Mouse (Mus musculus): Measurements from ENCODE around the gene Ppt2. TPM values are rescaled to one million over a fixed set of nuclear protein-coding genes. Genes with fewer than 3 reads are reported as not detected.

Gene Ppt2
- total RNA-seq, 2 experiments from 2014 or later: 26.8 to 41.4 TPM

DNA sequence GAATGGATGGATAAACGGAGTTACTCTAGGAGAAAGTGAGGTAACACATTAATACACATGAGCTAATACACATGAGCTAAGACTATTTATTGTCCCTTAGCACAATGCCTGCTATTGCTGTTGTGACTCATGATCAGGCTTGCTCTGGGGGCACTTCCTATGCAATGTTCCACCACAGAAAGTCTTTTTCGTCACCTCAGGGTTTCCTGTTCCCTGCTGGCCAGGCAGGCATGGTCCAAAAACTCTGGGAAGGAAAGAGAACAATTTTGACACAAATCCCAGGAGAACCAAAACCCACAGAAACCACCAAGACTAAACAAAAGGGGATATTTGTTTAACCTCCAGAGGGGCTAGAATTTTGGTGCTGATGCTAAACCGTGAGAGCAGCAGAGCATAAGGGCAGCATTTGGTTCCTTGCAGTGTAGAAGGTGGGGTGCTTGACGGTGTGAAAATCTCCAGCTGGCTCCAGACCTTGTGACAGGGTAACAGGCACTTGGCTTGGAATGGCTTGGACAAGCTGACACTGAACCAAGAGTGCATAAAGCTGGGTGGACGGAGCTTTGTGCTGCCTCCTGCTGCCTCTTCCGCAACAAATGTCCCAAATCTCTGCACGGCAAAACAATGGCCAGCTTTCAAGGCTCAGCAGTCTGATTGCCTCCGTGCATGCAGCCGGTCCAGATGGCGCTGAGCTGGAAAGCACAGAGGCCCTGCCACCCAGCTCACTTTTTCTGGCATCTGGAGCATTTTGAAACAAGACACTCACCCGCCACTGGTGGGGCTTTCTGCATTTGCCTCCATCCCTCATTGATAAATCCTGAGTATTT, 12.7 kb upstream of the Ppt2 start:
- ATAC-seq (ENCODE audit: poor library complexity, severe bottlenecking): no peak

DNA sequence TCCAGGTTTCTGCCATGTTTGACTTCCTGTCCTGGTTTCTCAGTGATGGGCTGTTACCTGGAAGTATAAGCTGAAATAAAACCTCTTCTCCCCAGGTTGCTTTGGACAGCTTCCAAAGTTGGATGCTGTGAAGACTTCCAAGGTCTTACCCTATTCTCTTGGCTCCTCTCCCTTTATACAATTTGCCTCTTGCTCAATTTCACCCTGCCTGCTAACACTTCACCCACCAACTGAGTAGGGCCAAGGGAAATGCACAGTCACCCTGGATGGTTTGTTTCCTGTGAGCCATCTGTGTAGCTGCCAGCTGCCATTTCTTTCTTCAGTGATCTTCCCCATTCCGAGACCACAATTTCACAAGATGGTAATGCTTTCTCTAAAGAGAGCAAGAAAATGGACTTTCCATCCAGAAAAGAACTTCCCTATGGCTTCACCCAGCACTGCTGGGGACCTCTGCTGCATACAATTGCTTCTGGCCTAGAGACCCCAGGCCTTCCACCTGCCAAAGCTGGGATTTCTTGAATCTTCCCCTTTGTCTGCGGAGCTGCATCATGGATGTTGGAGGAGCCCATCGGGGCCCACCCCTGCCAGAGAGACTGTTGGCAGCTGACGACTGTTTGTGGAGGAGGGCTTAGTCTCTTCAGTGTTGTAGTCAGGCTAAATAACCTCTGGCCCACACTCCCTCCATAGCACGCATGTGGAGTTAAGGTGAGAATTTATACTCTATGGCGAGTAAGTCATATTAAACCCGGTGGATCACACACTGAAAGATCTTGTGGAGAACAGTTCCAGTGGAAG, 11.3 kb upstream of the Ppt2 start:
- peak; percentile 93 for ATAC-seq (ENCODE audit: poor library complexity, severe bottlenecking)

DNA sequence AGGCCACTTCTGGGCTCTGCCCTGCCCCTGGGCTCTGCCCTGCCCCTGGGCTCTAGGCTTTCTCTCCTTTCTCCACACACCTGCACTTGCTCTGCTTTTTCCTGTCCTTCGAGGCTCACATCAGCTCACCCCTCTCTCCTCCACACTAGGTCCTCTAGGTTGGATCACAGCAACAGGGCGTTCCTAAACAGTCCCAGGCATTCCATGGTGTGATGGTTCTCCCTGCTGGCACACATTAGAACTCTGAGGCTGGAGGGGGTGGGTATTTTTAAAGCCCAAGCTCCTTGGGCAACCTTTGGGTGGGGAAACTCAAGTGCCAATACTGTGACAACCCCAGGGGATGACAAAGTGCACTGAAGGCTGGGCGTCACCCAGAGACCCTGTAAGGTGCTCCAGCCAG, 9.1 kb upstream of the Ppt2 start:
- ATAC-seq (ENCODE audit: poor library complexity, severe bottlenecking): no peak

DNA sequence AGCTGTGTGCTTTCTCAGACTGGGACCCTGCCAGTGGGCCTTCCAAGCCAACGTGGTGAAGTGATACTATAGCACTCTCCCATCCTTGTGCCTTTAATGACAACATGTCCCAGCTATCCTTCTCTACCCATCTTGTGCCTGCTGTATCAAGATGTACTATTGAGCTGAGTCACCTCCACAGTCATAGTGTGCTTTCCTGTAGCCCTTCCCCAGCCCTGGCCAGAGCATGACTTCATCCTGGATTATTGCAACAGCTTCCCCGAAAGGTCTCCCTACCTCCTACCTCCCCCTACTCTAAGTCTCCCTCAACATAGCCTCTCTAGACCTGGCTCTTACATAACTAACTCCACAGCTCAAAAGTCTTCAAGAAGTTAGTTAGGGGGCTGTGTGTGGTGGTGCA, 7.4 kb upstream of the Ppt2 start:
- no peak for ATAC-seq (ENCODE audit: poor library complexity, severe bottlenecking)

DNA sequence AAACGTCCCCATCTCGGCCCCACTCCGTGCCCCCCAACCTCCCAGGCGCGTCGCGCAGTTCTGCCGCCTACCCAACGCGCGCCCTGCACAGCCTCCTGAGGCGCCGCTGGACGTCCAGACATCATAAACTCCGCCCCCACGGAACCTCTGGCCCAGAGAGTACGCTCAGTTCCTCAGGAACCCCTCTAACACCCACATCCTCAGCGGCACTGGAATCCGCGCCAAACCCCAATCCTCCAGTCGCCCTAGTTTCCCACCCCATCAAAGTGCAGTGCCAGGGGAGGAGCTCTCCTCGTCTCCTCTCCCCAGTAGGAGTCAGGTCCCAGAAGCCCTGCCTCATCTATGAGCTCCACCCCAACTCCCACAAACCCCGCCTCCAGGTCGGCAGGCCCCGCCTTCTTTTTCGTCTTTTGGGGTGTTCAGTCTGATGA, 4.0 kb upstream of the Ppt2 start:
- ATAC-seq (ENCODE audit: poor library complexity, severe bottlenecking): peak; percentile 81

GRCm38 (mm10) chr17:34631647-34632046, 3.3 kb upstream of the Ppt2 start:
- ATAC-seq (ENCODE audit: poor library complexity, severe bottlenecking): no peak

DNA sequence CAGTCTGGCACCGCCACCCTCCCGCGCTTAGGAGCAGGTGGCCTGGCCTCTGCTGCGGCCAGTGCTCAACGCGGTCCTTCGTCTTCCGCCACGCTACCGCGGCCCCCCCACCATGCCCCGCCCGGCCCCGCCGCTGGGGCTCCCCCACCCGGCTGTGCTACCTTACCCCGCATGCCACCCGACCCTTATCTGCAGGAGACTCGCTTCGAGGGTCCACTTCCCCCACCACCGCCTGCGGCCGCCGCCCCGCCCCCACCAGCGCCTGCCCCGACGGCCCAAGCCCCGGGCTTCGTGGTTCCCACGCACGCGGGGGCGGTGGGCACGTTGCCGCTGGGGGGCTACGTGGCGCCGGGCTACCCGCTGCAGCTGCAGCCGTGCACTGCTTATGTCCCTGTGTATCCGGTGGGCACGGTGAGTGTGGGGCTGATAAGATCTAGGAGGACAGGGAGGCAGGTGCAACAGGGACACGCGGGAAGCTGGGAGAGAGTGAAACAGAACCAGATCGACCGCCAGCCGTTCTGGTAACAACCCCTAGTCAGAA, 2.5 kb upstream of the Ppt2 start:
- no peak for ATAC-seq (ENCODE audit: poor library complexity, severe bottlenecking)

- ATAC-seq (ENCODE audit: poor library complexity, severe bottlenecking): no peak
Observed at GRCm38 (mm10) chr17:34629796-34630603, 1.7 kb upstream of the Ppt2 start.

DNA sequence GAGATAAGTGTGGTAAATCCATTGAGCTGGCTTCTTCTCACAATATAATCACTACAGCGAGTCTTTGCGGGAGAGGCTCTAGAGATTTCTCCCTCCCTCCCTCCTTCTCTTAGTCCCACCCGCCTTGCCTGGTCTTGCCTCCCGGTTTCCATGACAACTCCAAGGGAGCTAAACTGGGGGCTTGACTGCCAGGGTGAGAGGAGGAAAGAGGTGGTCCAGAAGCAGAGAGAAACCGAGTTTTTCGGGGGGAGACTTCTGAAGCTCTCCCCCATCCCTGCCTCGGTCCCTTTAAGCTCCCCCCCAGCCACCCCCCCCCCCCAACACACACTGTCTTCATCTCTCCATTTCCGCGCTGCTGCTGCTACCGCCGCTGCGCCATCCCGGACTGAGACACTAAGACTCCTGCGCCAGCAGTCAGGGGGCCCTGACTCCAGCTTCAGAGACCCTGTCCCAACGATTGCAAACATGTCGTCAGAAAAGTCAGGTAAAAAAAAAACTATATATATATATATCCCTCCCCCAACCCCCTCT, 976 bp upstream of the Ppt2 start, which contains the start of gene Prrt1:
Prrt1 (plus strand) TSS at position 313 of the 531 bp plus-strand sequence.
- no peak for ATAC-seq (ENCODE audit: poor library complexity, severe bottlenecking)

DNA sequence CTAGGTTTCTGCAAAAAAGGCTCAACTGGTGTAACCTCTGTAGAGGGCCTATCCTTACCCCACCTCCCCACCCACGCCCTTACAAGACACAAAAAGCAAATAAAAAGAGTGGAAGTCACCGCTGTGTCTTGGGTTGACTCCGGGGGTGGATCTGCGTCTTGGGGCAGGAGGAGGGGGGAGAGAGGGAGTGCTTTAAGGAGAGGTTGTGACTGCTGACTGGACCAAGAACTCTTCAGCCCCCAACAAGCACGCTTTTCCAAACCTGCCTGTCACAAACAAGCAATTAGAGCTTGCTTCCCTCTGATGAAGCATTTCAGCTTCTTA, 296 bp upstream of the Ppt2 start:
- ATAC-seq (ENCODE audit: poor library complexity, severe bottlenecking): no peak

GRCm38 (mm10) chr17:34627093-34627942, 992 bp downstream of the Ppt2 start:
- ATAC-seq (ENCODE audit: poor library complexity, severe bottlenecking): peak; percentile 45

- peak; percentile 60 for ATAC-seq (ENCODE audit: poor library complexity, severe bottlenecking)
Observed at GRCm38 (mm10) chr17:34626773-34627092, 1.6 kb downstream of the Ppt2 start.

- ATAC-seq (ENCODE audit: poor library complexity, severe bottlenecking): no peak
Observed at GRCm38 (mm10) chr17:34626062-34626772, 2.1 kb downstream of the Ppt2 start.

- no peak for ATAC-seq (ENCODE audit: poor library complexity, severe bottlenecking)
Observed at GRCm38 (mm10) chr17:34624981-34625380, 3.3 kb downstream of the Ppt2 start.

- ATAC-seq (ENCODE audit: poor library complexity, severe bottlenecking): no peak
Observed at GRCm38 (mm10) chr17:34623161-34623560, 5.1 kb downstream of the Ppt2 start.

DNA sequence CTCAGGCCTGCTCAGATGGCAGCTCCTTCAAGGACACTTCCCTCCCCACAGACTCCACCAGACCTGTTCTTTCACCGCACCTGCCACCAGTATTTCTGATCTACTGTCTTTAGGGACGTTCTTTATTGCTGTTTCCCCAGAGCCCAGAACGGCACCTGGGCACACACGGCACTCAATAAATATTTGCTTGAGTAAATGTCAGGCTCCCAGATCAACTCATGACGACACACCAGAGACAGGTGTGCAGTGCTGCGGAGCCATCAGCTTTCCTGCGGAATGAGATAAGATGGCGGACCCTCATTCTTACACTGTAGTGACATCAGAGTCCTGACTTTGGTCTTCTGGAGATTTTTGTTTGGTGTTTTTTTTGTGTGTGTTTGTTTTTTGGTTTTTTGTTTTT, 7.3 kb downstream of the Ppt2 start:
- no peak for ATAC-seq (ENCODE audit: poor library complexity, severe bottlenecking)

GRCm38 (mm10) chr17:34618999-34619398, 9.3 kb downstream of the Ppt2 start:
- ATAC-seq (ENCODE audit: poor library complexity, severe bottlenecking): peak; percentile 83

DNA sequence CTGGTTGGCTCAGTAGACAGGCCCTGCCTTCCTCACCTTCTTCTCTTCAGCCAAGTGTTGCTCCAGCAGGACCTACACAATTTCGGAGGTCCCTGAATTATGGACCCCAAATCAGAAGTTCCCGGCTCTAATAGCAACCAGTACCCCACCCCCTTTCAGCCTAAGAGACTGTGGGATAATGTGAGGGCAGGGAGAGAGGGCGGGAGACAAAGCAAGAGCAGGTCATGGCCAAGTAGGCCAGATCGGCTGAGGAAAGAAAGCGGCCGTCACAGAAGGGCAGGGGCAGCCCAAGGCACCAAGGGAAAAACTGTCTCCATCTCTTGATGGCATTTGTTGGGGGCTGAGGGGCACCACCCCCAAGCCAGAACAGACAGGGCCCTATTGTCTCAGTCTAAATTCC, 12.4 kb downstream of the Ppt2 start, which contains the start of gene Egfl8:
Egfl8 (minus strand) TSS at position 101 of the 400 bp plus-strand sequence.
- no peak for ATAC-seq (ENCODE audit: poor library complexity, severe bottlenecking)

- no peak for ATAC-seq (ENCODE audit: poor library complexity, severe bottlenecking)
Observed at GRCm38 (mm10) chr17:34613830-34614229, 14.5 kb downstream of the Ppt2 start.

All from megakaryocyte, adult 5-6 weeks (primary cell).